Mouse (Mus musculus): ENCODE results near the gene Gm10376. TPM values are rescaled to one million over a fixed set of nuclear protein-coding genes. Genes with fewer than 3 reads are reported as not detected.
"Not testable (repeated sequence)": the region's sequence is repeated elsewhere in the genome, so short reads cannot be mapped to it uniquely, and the experiment has no call there.

The Gm10376 gene
- 11.4 and 20.4 TPM in 2 replicates for polyA plus RNA-seq (2012; rRNA removed)

DNA sequence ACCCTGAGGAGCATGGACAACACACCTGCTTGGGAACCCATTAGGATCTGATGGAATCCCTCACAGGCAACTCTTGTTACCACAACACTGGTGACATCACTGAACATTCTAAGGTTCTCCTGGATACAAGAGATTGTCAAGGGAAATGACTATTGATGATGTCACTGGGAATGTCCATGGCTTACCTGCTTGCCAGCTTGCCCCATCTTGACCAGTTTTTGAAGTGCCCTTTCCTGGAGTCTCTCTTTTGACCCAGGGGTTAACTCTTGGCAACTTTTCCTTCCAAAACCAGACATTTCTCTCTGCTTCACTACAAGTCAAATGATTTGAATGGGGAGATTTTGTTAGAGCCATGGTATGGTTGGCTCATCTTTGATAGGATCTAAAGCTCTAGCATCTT, at the start of gene Gm10376:
Gm10376 (minus strand) TSS at position 101 of the 400 bp plus-strand sequence.
- H3K36me3 ChIP-seq (ENCODE audit: control insufficient read depth, insufficient read depth, low read length); H3K27me3 ChIP-seq (ENCODE audit: control insufficient read depth, insufficient read depth, low read length); H3K4me1 ChIP-seq (ENCODE audit: control insufficient read depth, insufficient read depth, low read length); H3K27ac ChIP-seq (ENCODE audit: control insufficient read depth, insufficient read depth, low read depth, low read length); H3K4me3 ChIP-seq (ENCODE audit: control insufficient read depth, low read depth, low read length): not testable (repeated sequence)

DNA sequence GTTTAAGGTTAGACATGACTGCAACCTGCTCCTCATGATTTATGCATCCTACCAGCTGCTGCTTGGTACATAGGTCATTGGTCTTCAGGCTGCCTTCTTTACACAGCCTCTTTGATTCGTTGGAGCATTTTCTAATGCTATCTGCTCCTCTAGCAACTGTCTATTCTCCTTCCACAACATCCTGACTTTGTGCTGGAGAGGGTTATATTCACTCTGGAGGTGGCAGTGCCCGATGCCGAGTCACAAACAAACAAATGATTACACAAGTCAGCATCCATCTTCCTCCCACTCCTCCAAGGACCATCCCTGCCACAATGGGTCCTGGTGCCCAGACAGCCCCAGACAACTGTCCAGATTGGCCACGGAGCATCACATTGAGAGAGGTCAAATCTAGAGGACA, 44.8 kb upstream of the Gm10376 start:
- H3K4me1 ChIP-seq (ENCODE audit: control insufficient read depth, insufficient read depth, low read length); H3K4me3 ChIP-seq (ENCODE audit: control insufficient read depth, low read depth, low read length); H3K27me3 ChIP-seq (ENCODE audit: control insufficient read depth, insufficient read depth, low read length); H3K36me3 ChIP-seq (ENCODE audit: control insufficient read depth, insufficient read depth, low read length); H3K27ac ChIP-seq (ENCODE audit: control insufficient read depth, insufficient read depth, low read depth, low read length): not testable (repeated sequence)

DNA sequence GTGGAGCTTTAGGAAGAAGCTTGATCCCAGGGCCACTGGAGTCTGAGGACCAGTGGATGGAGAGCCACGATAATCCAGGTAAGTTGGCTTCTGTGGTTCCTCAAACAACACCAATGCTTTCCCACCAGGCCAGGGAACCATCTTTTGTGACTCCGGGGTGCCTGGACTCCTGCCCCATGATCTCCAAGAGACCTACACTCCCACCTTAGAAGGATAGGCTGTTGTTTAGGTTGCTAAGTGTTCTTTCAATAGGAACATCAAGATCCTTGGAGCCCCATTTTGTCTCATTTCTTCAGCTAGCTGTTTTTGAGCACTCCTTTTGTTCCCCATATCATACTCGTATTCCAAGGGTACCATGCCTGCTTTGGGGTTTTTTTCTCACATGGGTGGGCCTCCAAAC, 42.6 kb upstream of the Gm10376 start:
- not testable (repeated sequence) for H3K36me3 ChIP-seq (ENCODE audit: control insufficient read depth, insufficient read depth, low read length); H3K4me3 ChIP-seq (ENCODE audit: control insufficient read depth, low read depth, low read length); H3K4me1 ChIP-seq (ENCODE audit: control insufficient read depth, insufficient read depth, low read length); H3K27me3 ChIP-seq (ENCODE audit: control insufficient read depth, insufficient read depth, low read length); H3K27ac ChIP-seq (ENCODE audit: control insufficient read depth, insufficient read depth, low read depth, low read length)

DNA sequence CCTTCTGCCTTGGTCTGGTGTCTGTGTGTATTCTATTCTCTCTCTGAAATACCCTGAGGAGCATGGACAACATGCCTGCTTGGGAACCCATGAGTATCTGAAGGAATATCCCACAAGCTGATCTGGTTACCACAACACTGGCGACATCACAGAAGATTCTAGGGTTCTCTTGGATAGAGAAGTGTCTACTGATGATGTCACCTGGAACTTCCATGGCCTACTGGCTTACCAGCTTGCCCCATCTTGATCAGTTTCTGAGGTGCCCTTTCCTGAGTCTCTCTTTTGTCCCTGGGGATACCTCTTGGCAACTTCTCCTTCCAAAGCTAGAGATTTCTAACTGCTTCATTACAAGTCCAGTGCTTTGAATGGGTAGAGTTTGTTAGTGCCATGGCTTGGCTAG, 21.9 kb downstream of the Gm10376 start, which contains the start of gene Gm8082:
Gm8082 (minus strand) TSS at position 101 of the 400 bp plus-strand sequence.
- not testable (repeated sequence) for H3K27me3 ChIP-seq (ENCODE audit: control insufficient read depth, insufficient read depth, low read length); H3K36me3 ChIP-seq (ENCODE audit: control insufficient read depth, insufficient read depth, low read length); H3K4me1 ChIP-seq (ENCODE audit: control insufficient read depth, insufficient read depth, low read length); H3K27ac ChIP-seq (ENCODE audit: control insufficient read depth, insufficient read depth, low read depth, low read length); H3K4me3 ChIP-seq (ENCODE audit: control insufficient read depth, low read depth, low read length)

Other genes with a start within 250 kb of the Gm10376 start
- 0.17 TPM in 1 of 2 replicates, not detected in the other for gene Gm3015, start 246.8 kb downstream of the Gm10376 start, polyA plus RNA-seq (2012; rRNA removed)
- 1.5 TPM in 1 of 2 replicates, not detected in the other for gene Gm10377, start 217.6 kb downstream of the Gm10376 start, polyA plus RNA-seq (2012; rRNA removed)
- gene Gm21977, start 162.2 kb downstream of the Gm10376 start, polyA plus RNA-seq (2012; rRNA removed), result 0.61 and 0.64 TPM in 2 replicates
- gene Gm8082, start 22.0 kb downstream of the Gm10376 start, polyA plus RNA-seq (2012; rRNA removed), result 0.16 and 0.26 TPM in 2 replicates
- gene Gm8094, start 61.0 kb upstream of the Gm10376 start, polyA plus RNA-seq (2012; rRNA removed), result 1.9 and 2.6 TPM in 2 replicates
- 0.64 and 0.98 TPM in 2 replicates for gene Gm8104, start 85.0 kb upstream of the Gm10376 start, polyA plus RNA-seq (2012; rRNA removed)
- gene Gm7233, start 164.2 kb upstream of the Gm10376 start, polyA plus RNA-seq (2012; rRNA removed), result 0.56 and 0.60 TPM in 2 replicates
- 0.23 and 0.44 TPM in 2 replicates for gene Gm8122, start 219.7 kb upstream of the Gm10376 start, polyA plus RNA-seq (2012; rRNA removed)
- gene Gm8126, start 243.0 kb upstream of the Gm10376 start, polyA plus RNA-seq (2012; rRNA removed), result 3.4 and 5.2 TPM in 2 replicates

All from testis, adult 2 months (tissue).